Mouse (Mus musculus) G1E (cell line): Measurements from ENCODE around the gene Crnkl1.

ENCODE experiments used
- CTCF ChIP-seq: IDR thresholded peaks from 2 replicates; pipeline ENCODE4 v1.5.1; 2012; ENCODE audit warnings: low read depth, low read length, inconsistent platforms, mixed read lengths
- GATA1 ChIP-seq: IDR thresholded peaks from 2 replicates; pipeline ENCODE4 v1.6.1; 2012; ENCODE audit warnings: borderline replicate concordance, low read length, inconsistent platforms, mixed read lengths
- GATA2 ChIP-seq: IDR thresholded peaks from 2 replicates; pipeline ENCODE4 v1.6.1; 2012; ENCODE audit warnings: low read depth, low read length, inconsistent platforms, borderline replicate concordance
- POLR2AphosphoS5 ChIP-seq: IDR thresholded peaks from 2 replicates; pipeline ENCODE4 v1.6.1; 2012; ENCODE audit warnings: low read depth, low read length, inconsistent platforms; ENCODE audit not compliant: insufficient replicate concordance
- TAL1 ChIP-seq: conservative IDR thresholded peaks from 2 replicates; pipeline ENCODE4 v1.6.1; 2012; ENCODE audit warnings: low read depth, low read length, inconsistent platforms, mixed read lengths

DNA sequence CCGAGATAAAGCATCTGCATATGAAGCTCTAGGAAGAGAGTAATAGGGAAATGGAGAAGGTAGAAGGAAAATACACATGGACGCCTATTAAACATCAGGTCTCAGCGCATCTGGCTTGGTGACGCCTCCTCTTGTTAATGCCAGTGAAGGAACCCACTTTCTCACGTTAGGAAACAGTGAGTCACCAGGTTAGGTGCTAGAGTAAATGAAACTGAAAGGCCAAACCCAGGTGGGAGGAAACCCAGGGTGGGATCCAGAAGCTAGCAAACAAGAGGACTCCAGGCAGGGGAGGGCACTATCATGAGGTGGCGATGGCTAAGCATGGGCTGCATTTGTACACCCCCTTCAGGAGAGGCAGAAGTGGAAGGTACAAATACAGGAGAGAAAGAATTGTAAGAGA lies 29.7 kb downstream of the Crnkl1 start:
- no peak for TF ChIP-seq CTCF
- TF ChIP-seq TAL1, result no peak
- no peak for TF ChIP-seq GATA1
- no peak for TF ChIP-seq POLR2AphosphoS5
- TF ChIP-seq GATA2, result no peak
